In the genomic region with DNA sequence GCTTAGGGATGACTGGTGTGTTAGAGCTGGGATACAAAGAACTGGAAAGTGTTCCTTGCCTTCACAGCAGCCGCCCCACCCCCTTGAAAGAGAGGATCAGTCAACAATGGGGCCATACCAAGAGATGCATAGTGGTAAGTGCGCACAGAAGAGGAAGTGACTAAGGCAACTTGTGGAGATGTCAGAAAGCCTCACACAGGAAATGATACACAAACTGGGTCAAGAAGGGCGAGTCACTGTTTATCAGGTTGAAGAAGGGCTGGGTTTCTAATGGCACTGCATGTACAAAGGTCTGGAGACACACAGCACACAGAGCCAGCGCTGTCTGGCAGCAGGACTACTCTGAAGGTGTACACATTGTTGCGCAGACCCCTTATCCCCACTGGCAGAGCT, we compare ENCODE assay signal across 10 mouse cellular contexts. TPM values are rescaled to one million over a fixed set of nuclear protein-coding genes. Genes with fewer than 3 reads are reported as not detected.
A peak's percentile ranks its signal among the peaks of the same experiment; 100 is the strongest.
DNase-seq lines count a peak whose midpoint lies in the region; ATAC-seq and TF ChIP-seq lines count a peak whose summit lies in the region.
"Had no signal": no experiment of that assay in that cellular context is flagged by ENCODE, and none has a peak within 500 bp of the region (broad histone marks: within the 10 kb centered on the region; RNA-seq: fewer than 3 reads in every experiment).

No protein-coding gene starts in this region.

- WGBS in spleen, adult 2 months, result 43% methylated on average over 5 of the region's 5 CpGs
- WGBS in macrophage (ENCODE audit: missing documents), result 30% methylated on average over 5 of the region's 5 CpGs
- 83% methylated on average over 5 of the region's 5 CpGs for WGBS in forebrain, embryonic 12.5 days

- no peak overlapping the region for H3K4me3 ChIP-seq in spleen, adult 2 months (ENCODE audit: extremely low read depth, insufficient read depth, insufficient read length)
- no peak overlapping the region for H3K4me3 ChIP-seq in macrophage (ENCODE audit: inconsistent target)
- H3K4me3 ChIP-seq in forebrain, embryonic 12.5 days (replicated peaks), result no peak overlapping the region

- no peaks in the 10 kb centered on the region for H3K36me3 ChIP-seq in spleen, adult 2 months (ENCODE audit: control insufficient read depth, insufficient read depth, low read length)
- H3K36me3 ChIP-seq in macrophage (ENCODE audit: inconsistent target), result no peaks in the 10 kb centered on the region
- no peaks in the 10 kb centered on the region for H3K36me3 ChIP-seq in forebrain, embryonic 12.5 days (replicated peaks)

- no peak overlapping the region for H3K9ac ChIP-seq in forebrain, embryonic 12.5 days

- no peaks in the 10 kb centered on the region for H3K9me3 ChIP-seq in forebrain, embryonic 12.5 days

- H3K27ac ChIP-seq in spleen, adult 2 months (ENCODE audit: insufficient read depth, low read length), result peak overlapping the region; percentile 53
- H3K27ac ChIP-seq in macrophage, result peak overlapping the region; percentile 92
- no peak overlapping the region for H3K27ac ChIP-seq in forebrain, embryonic 12.5 days

- TF ChIP-seq POLR2A in spleen, adult 2 months (IDR thresholded peaks at IDR 0.05; ENCODE audit: low read depth, low read length), result no peak

- DNase-seq in spleen, adult 2 months (ENCODE audit: low read depth in 1 of 2, low spot score in 2 of 2), result peak; percentile 26 to 31
- DNase-seq in spleen, postnatal 14 days (ENCODE audit: low spot score in 2 of 2), result no peak
- peak; percentile 70 for DNase-seq in induced T-regulatory cell, adult 2 months (ENCODE audit: low read depth)
- DNase-seq in thymus, postnatal 36 days, result peak; percentile 59 to 71
- DNase-seq in left cerebral cortex, adult 8-10 months (ENCODE audit: low spot score in 2 of 2), result no peak
- no peak for DNase-seq in layer of hippocampus, adult 18-20 months (ENCODE audit: low spot score in 2 of 2)
- DNase-seq: cerebellum, adult 2 months; layer of hippocampus, adult 9-11 months had no signal

- H3K4me1 ChIP-seq in spleen, adult 2 months (ENCODE audit: control insufficient read depth, insufficient read depth, insufficient read length), result peaks cover 7% of the 10 kb centered on the region; the same call in 1 of the 2 replicates
- H3K4me1 ChIP-seq in forebrain, embryonic 12.5 days, result no peaks in the 10 kb centered on the region

- no peaks in the 10 kb centered on the region for H3K79me2 ChIP-seq in macrophage (ENCODE audit: inconsistent target)

- no peak for ATAC-seq in forebrain, embryonic 12.5 days (ENCODE audit: low FRiP score)

- no peaks in the 10 kb centered on the region for H3K27me3 ChIP-seq in spleen, adult 2 months (ENCODE audit: control insufficient read depth, insufficient read depth, low read length)
- H3K27me3 ChIP-seq in forebrain, embryonic 12.5 days, result no peaks in the 10 kb centered on the region

- no peak overlapping the region for H3K4me2 ChIP-seq in forebrain, embryonic 12.5 days

- TF ChIP-seq CTCF in spleen, adult 2 months (IDR thresholded peaks at IDR 0.05; ENCODE audit: extremely low read depth, insufficient read depth, insufficient read length, insufficient replicate concordance), result no peak

RNA-seq across cellular contexts. Expression of a gene that starts 45.0 kb away (rescaled TPM):
- polyA plus RNA-seq in spleen, adult 2 months (2012; rRNA removed), result not detected in 2 replicates
- not detected for total RNA-seq in macrophage (2018; cell fraction: chromatin; rRNA removed)
- total RNA-seq in macrophage (2018; cell fraction: cytosol; rRNA removed), result not detected
- 1 to 10 TPM in 1 of 26 experiments, not detected in 25; 7.3 TPM for total RNA-seq in macrophage (2018; cell fraction: nucleus; rRNA removed)
- polyA plus RNA-seq in macrophage (2018), result not detected in 3 replicates
- not detected in 2 replicates for polyA plus RNA-seq in forebrain, embryonic 12.5 days (2016; fragmentation: Nextera tagmentation; extraction: Ambion mirVana)
- not detected for total RNA-seq in left cerebral cortex, adult 8-10 months (2022)
- total RNA-seq in layer of hippocampus, adult 18-20 months (2021), result not detected
- polyA plus RNA-seq: cerebellum, adult 2 months had no signal

Comparison
In these comparisons a context has a peak if more than half of its experiments do, and no peak if none do; other contexts are left out.
1. DNase-seq: peak in spleen, adult 2 months (2 of 2), induced T-regulatory cell, adult 2 months (single experiment) and thymus, postnatal 36 days (2 of 2); none in spleen, postnatal 14 days (0 of 2), left cerebral cortex, adult 8-10 months (0 of 2) and layer of hippocampus, adult 18-20 months (0 of 2).